Mouse (Mus musculus) thymus, adult 2 months (tissue): ENCODE measurements at regions not wholly inside any gene's neighbourhood (a gene's known extent, or its start where the extent isn't known, plus 50 kb on each side); places are given as distances from the start of the nearest gene placed in this dataset.

Experiments used
- DNase-seq: peaks from one replicate; pipeline ENCODE4 v3.0.0; 2021
- H3K27ac ChIP-seq: fragments of 200-500 bp; 2 replicates; pipeline ENCODE4 v1.5.1; 2012; ENCODE audit warnings: low read length, control low read depth; ENCODE audit not compliant: control insufficient read depth, insufficient read depth
- H3K27me3 ChIP-seq: fragments of 200-500 bp; 2 replicates; pipeline ENCODE4 v1.6.1; 2012; ENCODE audit warnings: mild to moderate bottlenecking, low read length, moderate library complexity, mixed read lengths; ENCODE audit not compliant: control insufficient read depth, insufficient read depth
- H3K36me3 ChIP-seq: fragments of 200-500 bp; 2 replicates; pipeline ENCODE4 v1.6.1; 2012; ENCODE audit warnings: mild to moderate bottlenecking, low read length, moderate library complexity; ENCODE audit not compliant: control insufficient read depth, insufficient read depth
- H3K4me1 ChIP-seq: fragments of 200-500 bp; replicated peaks from 2 replicates; pipeline ENCODE4 v1.6.1; 2012; ENCODE audit warnings: low read length; ENCODE audit not compliant: control insufficient read depth, insufficient read depth
- H3K4me3 ChIP-seq: fragments of 200-500 bp; 2 replicates; pipeline ENCODE4 v1.5.1; 2012; ENCODE audit warnings: mild to moderate bottlenecking, low read length, control low read depth, moderate library complexity; ENCODE audit not compliant: control insufficient read depth, insufficient read depth
- CTCF ChIP-seq: fragments of 200-500 bp; IDR thresholded peaks from 2 replicates; pipeline ENCODE4 v1.5.1; 2012; ENCODE audit warnings: mild to moderate bottlenecking, control low read depth, low read length, moderate library complexity, borderline replicate concordance; ENCODE audit not compliant: control insufficient read depth, poor library complexity, insufficient read depth; ENCODE audit errors: extremely low read depth
- POLR2A ChIP-seq: fragments of 200-500 bp; IDR thresholded peaks from 2 replicates; pipeline ENCODE4 v1.6.1; 2012; ENCODE audit warnings: mild to moderate bottlenecking, low read length, control low read depth, moderate library complexity; ENCODE audit not compliant: control insufficient read depth, poor library complexity, insufficient read depth; ENCODE audit errors: extremely low read depth
- WGBS: fragments of 180-500 bp; shearing (Covaris S2); methylation state at CpG from one replicate; pipeline ENCODE4 v1.1.7; 2018; 5-methylcytosine and 5-hydroxymethylcytosine counted together

DNA sequence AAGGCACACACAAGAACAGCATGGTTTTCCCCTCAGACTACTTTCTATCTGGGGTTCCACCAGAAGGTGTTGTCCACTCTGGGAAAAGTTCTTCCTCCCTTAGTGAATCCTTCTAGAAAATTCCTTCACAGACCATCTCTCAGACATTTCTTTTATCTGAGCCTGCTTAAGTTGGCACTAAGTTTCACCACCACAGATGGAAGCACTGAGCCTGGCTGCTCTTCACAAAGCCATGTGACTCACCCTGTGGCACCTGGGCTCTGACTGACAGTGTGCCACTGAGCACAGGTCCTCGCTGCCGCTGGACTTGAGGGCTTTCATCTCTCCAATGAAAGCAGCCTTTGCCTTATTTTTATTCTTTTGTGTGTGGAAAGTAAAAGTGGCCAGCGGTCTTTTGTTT lies 173.8 kb upstream of the Nlrp1b start:
- no peak overlapping the region for H3K27ac ChIP-seq
- TF ChIP-seq CTCF (no peak), POLR2A (no peak)
- WGBS: 90% methylated on average over 3 of the region's 3 CpGs
- no peak overlapping the region for H3K4me3 ChIP-seq
- no peak for DNase-seq
- no peaks in the 10 kb centered on the region for H3K36me3 ChIP-seq
- H3K27me3 ChIP-seq: no peaks in the 10 kb centered on the region
- no peaks in the 10 kb centered on the region for H3K4me1 ChIP-seq

DNA sequence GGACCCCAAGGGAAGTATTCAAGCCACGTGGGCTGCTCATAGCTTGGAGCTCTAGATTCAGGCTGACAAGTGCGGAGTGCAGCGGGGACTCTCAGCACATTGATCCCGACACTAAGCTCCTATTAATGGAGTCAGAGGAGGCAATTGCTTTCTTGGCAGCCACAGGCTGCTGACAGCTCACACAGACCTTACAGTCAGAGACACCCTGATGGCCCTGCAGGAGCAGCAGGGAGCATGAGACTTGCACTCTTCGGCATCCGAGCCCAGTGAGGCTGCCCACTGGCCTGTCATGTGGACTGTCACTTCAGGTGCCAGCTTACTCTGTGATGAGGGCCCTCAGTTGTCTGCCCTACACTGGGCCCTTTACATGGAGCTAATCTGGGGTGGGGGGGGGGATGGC lies 176.5 kb upstream of the Nlrp1b start:
- Histone ChIP-seq H3K4me1 (no peaks in the 10 kb centered on the region), H3K4me3 (no peak overlapping the region), H3K27ac (no peak overlapping the region), H3K36me3 (no peaks in the 10 kb centered on the region), H3K27me3 (no peaks in the 10 kb centered on the region)
- WGBS: 86% methylated on average over 6 of the region's 6 CpGs
- no peak for DNase-seq
- TF ChIP-seq POLR2A: no peak
- TF ChIP-seq CTCF: no peak

DNA sequence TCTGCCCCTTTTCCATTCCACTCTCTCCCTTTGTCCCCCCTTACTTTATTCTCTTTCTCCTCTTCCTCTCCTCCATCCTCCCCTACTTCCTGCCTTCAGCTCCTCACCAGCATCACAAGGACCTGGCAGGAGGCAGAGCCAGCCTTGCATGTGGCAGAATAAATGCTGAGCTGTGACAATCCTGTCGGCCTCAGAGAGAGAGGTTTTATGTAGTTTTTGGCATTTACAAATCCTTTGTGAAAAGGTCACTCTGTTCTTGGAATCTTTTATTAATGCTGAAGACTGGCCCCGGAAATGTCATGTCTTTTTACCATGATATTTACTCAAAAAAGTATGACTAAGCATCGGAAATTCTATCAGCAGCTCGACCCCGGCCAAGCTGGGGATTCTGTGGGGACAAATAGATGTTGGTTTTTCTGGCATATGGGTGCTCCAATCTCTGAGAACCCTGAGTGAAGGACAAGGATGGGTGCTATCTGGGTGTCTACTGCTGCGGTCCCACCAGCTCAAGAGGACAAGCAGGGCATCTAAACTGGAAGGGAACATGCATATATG lies 178.8 kb upstream of the Nlrp1b start:
- no peaks in the 10 kb centered on the region for H3K4me1 ChIP-seq
- no peak for TF ChIP-seq POLR2A
- TF ChIP-seq CTCF: no peak
- WGBS: 91% methylated on average over 6 of the region's 6 CpGs
- H3K36me3 ChIP-seq: no peaks in the 10 kb centered on the region
- no peak overlapping the region for H3K4me3 ChIP-seq
- no peaks in the 10 kb centered on the region for H3K27me3 ChIP-seq
- no peak for DNase-seq
- H3K27ac ChIP-seq: no peak overlapping the region

DNA sequence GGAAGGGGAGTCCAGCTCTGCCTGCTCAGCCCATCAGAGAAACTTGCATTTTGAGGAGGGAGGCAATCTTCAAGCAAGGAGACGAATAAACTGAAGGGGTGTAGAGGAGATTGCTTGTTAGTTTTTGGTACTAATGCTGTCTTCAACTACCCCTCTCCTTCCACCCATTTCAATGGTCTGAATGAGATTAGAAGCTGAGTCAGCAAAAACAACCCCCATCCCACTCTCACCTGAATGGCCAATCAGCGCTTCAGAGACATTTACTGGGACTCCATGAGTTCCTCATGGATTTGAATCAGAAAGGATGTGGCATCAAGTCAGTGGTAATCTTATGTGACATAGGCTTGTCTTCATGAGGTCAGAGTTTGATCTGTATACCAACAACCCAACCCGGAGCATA lies 180.0 kb upstream of the Nlrp1b start:
- no peak for DNase-seq
- no peak overlapping the region for H3K4me3 ChIP-seq
- H3K36me3 ChIP-seq: no peaks in the 10 kb centered on the region
- TF ChIP-seq POLR2A (no peak), CTCF (no peak)
- no peaks in the 10 kb centered on the region for H3K4me1 ChIP-seq
- 92% methylated on average over 3 of the region's 3 CpGs for WGBS
- H3K27me3 ChIP-seq: no peaks in the 10 kb centered on the region
- H3K27ac ChIP-seq: no peak overlapping the region

DNA sequence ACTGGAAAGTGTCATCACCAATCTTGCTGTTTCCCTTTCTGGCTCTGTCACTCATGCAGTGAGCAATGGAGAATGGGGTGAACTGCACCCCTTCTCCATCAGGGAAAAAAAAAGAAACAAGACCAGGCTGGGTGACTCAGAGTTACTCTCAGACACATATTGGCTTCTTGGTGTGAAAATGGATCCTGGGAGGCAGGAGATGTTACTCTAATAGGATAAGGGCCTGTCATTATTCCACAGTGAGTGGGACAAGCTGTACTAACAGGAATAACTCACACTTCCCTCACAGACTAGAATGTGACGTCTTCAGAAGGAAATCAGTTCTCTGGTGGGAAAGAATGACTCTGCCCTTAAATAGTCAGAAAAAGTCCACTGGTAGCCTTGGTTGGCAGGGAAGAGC lies 181.4 kb upstream of the Nlrp1b start:
- Histone ChIP-seq H3K4me3 (no peak overlapping the region), H3K4me1 (no peaks in the 10 kb centered on the region), H3K27me3 (no peaks in the 10 kb centered on the region), H3K36me3 (no peaks in the 10 kb centered on the region), H3K27ac (no peak overlapping the region)
- DNase-seq: no peak
- TF ChIP-seq POLR2A (no peak), CTCF (no peak)
- WGBS: 65% methylated on average over 1 of the region's 1 CpGs

DNA sequence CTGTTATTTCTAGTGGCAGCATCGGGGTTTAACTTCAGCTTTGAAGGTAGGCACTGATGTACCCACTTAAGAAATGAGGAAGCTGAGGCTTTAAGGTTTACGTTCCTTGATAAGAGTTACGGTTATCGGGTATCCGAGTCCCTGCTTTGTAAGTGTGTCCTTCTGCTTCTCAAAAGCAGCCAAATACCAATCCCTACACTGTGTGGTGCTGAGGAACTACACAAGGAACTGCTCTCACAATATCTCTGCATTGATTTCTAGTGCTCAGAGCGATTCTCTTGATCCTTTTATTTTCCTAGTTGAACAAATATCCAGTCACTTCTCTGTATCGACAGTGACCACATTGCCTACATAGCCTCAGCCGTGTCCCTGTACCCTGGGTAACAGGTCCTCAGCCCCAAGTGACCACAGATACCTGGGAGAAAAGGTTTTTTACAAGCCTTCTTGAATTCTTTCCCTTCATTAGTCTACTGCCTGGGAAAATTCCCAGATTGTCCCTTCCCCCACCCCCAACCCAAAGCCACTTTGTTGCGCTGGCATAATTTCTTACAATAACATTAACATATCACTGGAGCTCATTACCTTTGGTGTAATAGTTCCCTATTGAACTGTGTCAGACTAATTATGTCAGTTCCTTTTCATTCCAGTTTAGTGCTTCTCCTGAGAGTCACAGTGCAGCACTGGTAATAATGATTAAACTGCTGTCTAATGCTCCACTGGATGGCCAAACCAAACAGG lies 184.0 kb upstream of the Nlrp1b start:
- TF ChIP-seq CTCF (no peak), POLR2A (no peak)
- WGBS: 53% methylated on average over 9 of the region's 9 CpGs

DNA sequence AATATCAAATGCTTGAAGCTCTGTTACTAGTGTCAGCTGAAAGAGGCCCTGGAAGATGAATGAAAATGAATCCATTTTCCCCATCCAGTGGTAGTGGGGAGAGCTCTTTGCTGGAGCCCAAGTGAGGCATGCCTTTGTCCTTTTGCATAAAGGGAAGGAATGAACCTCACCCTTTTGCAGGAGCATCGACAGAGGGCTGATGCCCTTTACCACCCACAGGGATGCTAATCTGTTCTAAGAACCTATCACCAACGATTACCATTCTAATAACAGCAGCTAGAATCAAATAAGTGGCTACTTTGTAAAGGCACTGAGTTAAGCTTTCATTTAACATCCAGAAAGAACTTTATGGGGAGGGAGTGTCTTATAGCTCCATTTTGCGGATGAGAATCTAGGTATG lies 184.9 kb upstream of the Nlrp1b start:
- 64% methylated on average over 3 of the region's 3 CpGs for WGBS
- Histone ChIP-seq H3K4me1 (no peaks in the 10 kb centered on the region), H3K4me3 (no peak overlapping the region), H3K27me3 (no peaks in the 10 kb centered on the region), H3K36me3 (no peaks in the 10 kb centered on the region), H3K27ac (no peak overlapping the region)
- TF ChIP-seq POLR2A: no peak
- TF ChIP-seq CTCF: no peak
- DNase-seq: no peak

More for the DNA sequence above, 184.0 kb upstream of the Nlrp1b start:
- H3K36me3 ChIP-seq: no peaks in the 10 kb centered on the region
- H3K27me3 ChIP-seq: no peaks in the 10 kb centered on the region
- H3K4me3 ChIP-seq: no peak overlapping the region
- DNase-seq: no peak
- H3K27ac ChIP-seq: no peak overlapping the region
- no peaks in the 10 kb centered on the region for H3K4me1 ChIP-seq
